Mouse (Mus musculus): ENCODE results near the gene Arhgef11. TPM values are rescaled to one million over a fixed set of nuclear protein-coding genes. Genes with fewer than 3 reads are reported as not detected.

The Arhgef11 gene
- polyA plus RNA-seq, 1 experiment from 2014 or later, result 9.7 TPM

GRCm38 (mm10) chr3:87661291-87661690 lies 43.9 kb downstream of the Arhgef11 start:
- 88% methylated on average over 1 of the region's 1 CpGs for WGBS

GRCm38 (mm10) chr3:87718525-87718924 lies 101.2 kb downstream of the Arhgef11 start:
- Histone ChIP-seq H3K4me1 (ENCODE audit: control insufficient read depth in 2 of 2, insufficient read depth in 2 of 2, low read length in 2 of 2) (no peaks in the 10 kb centered on the region), H3K4me2 (ENCODE audit: low read length) (no peak overlapping the region), H3K9ac (ENCODE audit: low read length) (no peak overlapping the region), H3K4me3 (ENCODE audit: control insufficient read depth in 1 of 2, insufficient read depth in 1 of 2, low read depth in 1 of 2, low read length in 2 of 2) (no peak overlapping the region), H3K36me3 (ENCODE audit: control insufficient read depth, insufficient read depth, low read length) (peaks cover 85% of the 10 kb centered on the region), H3K27me3 (ENCODE audit: control insufficient read depth, insufficient read depth, low read length) (no peaks in the 10 kb centered on the region), H3K27ac (replicated peaks in 1 of 2; ENCODE audit: control insufficient read depth in 1 of 2, insufficient read depth in 1 of 2, low read depth in 2 of 2, low read length in 2 of 2) (no peak overlapping the region), H3K9me3 (ENCODE audit: control insufficient read depth, low read length) (no peaks in the 10 kb centered on the region)
- ATAC-seq (ENCODE audit: insufficient number of reproducible peaks, insufficient read depth, low FRiP score, low read depth), result no peak
- 62% methylated on average over 2 of the region's 2 CpGs for WGBS

More at GRCm38 (mm10) chr3:87661291-87661690, 43.9 kb downstream of the Arhgef11 start:
- no peak for ATAC-seq (ENCODE audit: insufficient number of reproducible peaks, insufficient read depth, low FRiP score, low read depth)
- Histone ChIP-seq H3K4me2 (ENCODE audit: low read length) (no peak overlapping the region), H3K4me3 (ENCODE audit: control insufficient read depth in 1 of 2, insufficient read depth in 1 of 2, low read depth in 1 of 2, low read length in 2 of 2) (no peak overlapping the region), H3K27ac (replicated peaks in 1 of 2; ENCODE audit: control insufficient read depth in 1 of 2, insufficient read depth in 1 of 2, low read depth in 2 of 2, low read length in 2 of 2) (no peak overlapping the region), H3K9ac (ENCODE audit: low read length) (no peak overlapping the region), H3K9me3 (ENCODE audit: control insufficient read depth, low read length) (no peaks in the 10 kb centered on the region), H3K4me1 (ENCODE audit: control insufficient read depth in 2 of 2, insufficient read depth in 2 of 2, low read length in 2 of 2) (peaks cover 0 to 4% of the 10 kb centered on the region in 2 experiments; a peak in 1 of 4 replicates), H3K36me3 (ENCODE audit: control insufficient read depth, insufficient read depth, low read length) (no peaks in the 10 kb centered on the region), H3K27me3 (ENCODE audit: control insufficient read depth, insufficient read depth, low read length) (no peaks in the 10 kb centered on the region)

GRCm38 (mm10) chr3:87724556-87724955 lies 107.2 kb downstream of the Arhgef11 start:
- H3K4me3 ChIP-seq (ENCODE audit: control insufficient read depth in 1 of 2, insufficient read depth in 1 of 2, low read depth in 1 of 2, low read length in 2 of 2), result no peak overlapping the region

GRCm38 (mm10) chr3:87725396-87726160 lies 108.2 kb downstream of the Arhgef11 start:
- Histone ChIP-seq H3K27ac (replicated peaks in 1 of 2; ENCODE audit: control insufficient read depth in 1 of 2, insufficient read depth in 1 of 2, low read depth in 2 of 2, low read length in 2 of 2) (no peak overlapping the region), H3K36me3 (ENCODE audit: control insufficient read depth, insufficient read depth, low read length) (peaks cover 84% of the 10 kb centered on the region), H3K4me1 (ENCODE audit: control insufficient read depth in 2 of 2, insufficient read depth in 2 of 2, low read length in 2 of 2) (no peaks in the 10 kb centered on the region), H3K9me3 (ENCODE audit: control insufficient read depth, low read length) (no peaks in the 10 kb centered on the region), H3K4me3 (ENCODE audit: control insufficient read depth in 1 of 2, insufficient read depth in 1 of 2, low read depth in 1 of 2, low read length in 2 of 2) (no peak overlapping the region), H3K4me2 (ENCODE audit: low read length) (no peak overlapping the region), H3K27me3 (ENCODE audit: control insufficient read depth, insufficient read depth, low read length) (no peaks in the 10 kb centered on the region), H3K9ac (ENCODE audit: low read length) (no peak overlapping the region)
- ATAC-seq (ENCODE audit: insufficient number of reproducible peaks, insufficient read depth, low FRiP score, low read depth), result no peak
- 96% methylated on average over 16 of the region's 16 CpGs for WGBS

More at GRCm38 (mm10) chr3:87724556-87724955, 107.2 kb downstream of the Arhgef11 start:
- Histone ChIP-seq H3K27me3 (ENCODE audit: control insufficient read depth, insufficient read depth, low read length) (no peaks in the 10 kb centered on the region), H3K9ac (ENCODE audit: low read length) (no peak overlapping the region), H3K9me3 (ENCODE audit: control insufficient read depth, low read length) (no peaks in the 10 kb centered on the region), H3K27ac (replicated peaks in 1 of 2; ENCODE audit: control insufficient read depth in 1 of 2, insufficient read depth in 1 of 2, low read depth in 2 of 2, low read length in 2 of 2) (no peak overlapping the region), H3K36me3 (ENCODE audit: control insufficient read depth, insufficient read depth, low read length) (peaks cover 84% of the 10 kb centered on the region), H3K4me1 (ENCODE audit: control insufficient read depth in 2 of 2, insufficient read depth in 2 of 2, low read length in 2 of 2) (no peaks in the 10 kb centered on the region), H3K4me2 (ENCODE audit: low read length) (no peak overlapping the region)
- ATAC-seq (ENCODE audit: insufficient number of reproducible peaks, insufficient read depth, low FRiP score, low read depth), result no peak
- WGBS, result 64% methylated on average over 6 of the region's 6 CpGs

GRCm38 (mm10) chr3:87726191-87726590 lies 108.8 kb downstream of the Arhgef11 start:
- no peak for ATAC-seq (ENCODE audit: insufficient number of reproducible peaks, insufficient read depth, low FRiP score, low read depth)
- H3K27me3 ChIP-seq (ENCODE audit: control insufficient read depth, insufficient read depth, low read length), result no peaks in the 10 kb centered on the region

GRCm38 (mm10) chr3:87728696-87729095 lies 111.3 kb downstream of the Arhgef11 start:
- Histone ChIP-seq H3K4me2 (ENCODE audit: low read length) (no peak overlapping the region), H3K4me3 (ENCODE audit: control insufficient read depth in 1 of 2, insufficient read depth in 1 of 2, low read depth in 1 of 2, low read length in 2 of 2) (no peak overlapping the region), H3K27me3 (ENCODE audit: control insufficient read depth, insufficient read depth, low read length) (no peaks in the 10 kb centered on the region), H3K4me1 (ENCODE audit: control insufficient read depth in 2 of 2, insufficient read depth in 2 of 2, low read length in 2 of 2) (no peaks in the 10 kb centered on the region), H3K9me3 (ENCODE audit: control insufficient read depth, low read length) (no peaks in the 10 kb centered on the region), H3K27ac (replicated peaks in 1 of 2; ENCODE audit: control insufficient read depth in 1 of 2, insufficient read depth in 1 of 2, low read depth in 2 of 2, low read length in 2 of 2) (no peak overlapping the region), H3K9ac (ENCODE audit: low read length) (no peak overlapping the region), H3K36me3 (ENCODE audit: control insufficient read depth, insufficient read depth, low read length) (peaks cover 95% of the 10 kb centered on the region)
- WGBS, result 85% methylated on average over 6 of the region's 6 CpGs
- no peak for ATAC-seq (ENCODE audit: insufficient number of reproducible peaks, insufficient read depth, low FRiP score, low read depth)

More at GRCm38 (mm10) chr3:87726191-87726590, 108.8 kb downstream of the Arhgef11 start:
- Histone ChIP-seq H3K9ac (ENCODE audit: low read length) (no peak overlapping the region), H3K9me3 (ENCODE audit: control insufficient read depth, low read length) (no peaks in the 10 kb centered on the region), H3K4me3 (ENCODE audit: control insufficient read depth in 1 of 2, insufficient read depth in 1 of 2, low read depth in 1 of 2, low read length in 2 of 2) (no peak overlapping the region), H3K4me1 (ENCODE audit: control insufficient read depth in 2 of 2, insufficient read depth in 2 of 2, low read length in 2 of 2) (no peaks in the 10 kb centered on the region), H3K36me3 (ENCODE audit: control insufficient read depth, insufficient read depth, low read length) (peaks cover 87% of the 10 kb centered on the region), H3K27ac (replicated peaks in 1 of 2; ENCODE audit: control insufficient read depth in 1 of 2, insufficient read depth in 1 of 2, low read depth in 2 of 2, low read length in 2 of 2) (no peak overlapping the region), H3K4me2 (ENCODE audit: low read length) (no peak overlapping the region)
- WGBS, result 90% methylated on average over 7 of the region's 7 CpGs

- no peaks in the 10 kb centered on the region for H3K9me3 ChIP-seq (ENCODE audit: control insufficient read depth, low read length)
- H3K9ac ChIP-seq (ENCODE audit: low read length), result no peak overlapping the region
- no peak for ATAC-seq (ENCODE audit: insufficient number of reproducible peaks, insufficient read depth, low FRiP score, low read depth)
- H3K4me3 ChIP-seq (ENCODE audit: control insufficient read depth in 1 of 2, insufficient read depth in 1 of 2, low read depth in 1 of 2, low read length in 2 of 2), result no peak overlapping the region
- H3K27ac ChIP-seq (replicated peaks in 1 of 2; ENCODE audit: control insufficient read depth in 1 of 2, insufficient read depth in 1 of 2, low read depth in 2 of 2, low read length in 2 of 2), result no peak overlapping the region
- H3K27me3 ChIP-seq (ENCODE audit: control insufficient read depth, insufficient read depth, low read length), result no peaks in the 10 kb centered on the region
- peaks cover 99% of the 10 kb centered on the region for H3K36me3 ChIP-seq (ENCODE audit: control insufficient read depth, insufficient read depth, low read length)
- H3K4me1 ChIP-seq (ENCODE audit: control insufficient read depth in 2 of 2, insufficient read depth in 2 of 2, low read length in 2 of 2), result no peaks in the 10 kb centered on the region
- H3K4me2 ChIP-seq (ENCODE audit: low read length), result no peak overlapping the region
- WGBS, result 62% methylated on average over 4 of the region's 4 CpGs
Observed at GRCm38 (mm10) chr3:87733098-87733497, 115.7 kb downstream of the Arhgef11 start.

Data from heart, embryonic 14.5 days (tissue).